Mouse (Mus musculus) stomach, postnatal 0 days (tissue): ENCODE results near the gene Nos2.

ENCODE experiments used
- CTCF ChIP-seq: IDR thresholded peaks from 2 replicates; pipeline ENCODE4 v1.5.1; 2016; ENCODE audit warnings: antibody characterized with exemption, low read depth, mild to moderate bottlenecking, moderate library complexity
- EP300 ChIP-seq: optimal IDR thresholded peaks from 2 replicates; pipeline ENCODE3; 2016; ENCODE audit warnings: antibody characterized with exemption

DNA sequence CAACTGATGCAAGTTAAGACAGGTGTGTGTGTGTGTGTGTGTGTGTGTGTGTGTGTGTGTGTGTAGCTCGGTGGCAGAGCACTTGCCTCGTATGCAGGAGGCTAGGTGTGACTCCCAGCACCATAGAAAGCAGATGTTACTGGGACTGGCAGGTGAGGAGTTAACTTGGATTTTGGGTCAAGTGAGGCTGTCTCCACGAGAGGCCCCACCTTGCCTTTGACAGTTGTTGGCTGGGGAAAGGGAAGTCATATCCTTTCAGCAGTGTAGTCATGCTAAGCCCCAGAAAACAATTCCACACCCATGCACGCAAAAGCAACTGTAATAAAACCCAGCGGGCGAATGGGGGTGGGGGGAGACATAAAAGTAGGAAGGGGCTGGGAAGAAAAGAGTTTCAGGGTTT, 51.7 kb downstream of the Nos2 start:
- no peak for TF ChIP-seq CTCF
- TF ChIP-seq EP300, result no peak
